Mouse (Mus musculus) neural tube, embryonic 11.5 days (tissue): Measurements from ENCODE around the gene Phyhd1. TPM values are rescaled to one million over a fixed set of nuclear protein-coding genes. Genes with fewer than 3 reads are reported as not detected.

Experiments
- ATAC-seq: fragments of 200-750 bp; cut with Nextera tagmentation; 2 replicates; pipeline ENCODE4 v1.8.0; 2017; ENCODE audit warnings: moderate number of reproducible peaks, mild to moderate bottlenecking, moderate TSS enrichment, moderate library complexity; ENCODE audit not compliant: insufficient read depth, low FRiP score, low TSS enrichment
- DNase-seq: peaks from one replicate; pipeline ENCODE4 v3.0.0-alpha.2; 2015; ENCODE audit warnings: low spot score
- H3K27ac ChIP-seq: fragments of 300-500 bp; sonication (generic); 2 replicates; pipeline ENCODE4 v1.5.1; 2014; ENCODE audit warnings: low read depth, mild to moderate bottlenecking, low read length
- H3K27me3 ChIP-seq: fragments of 300-500 bp; sonication (generic); 2 replicates; pipeline ENCODE4 v1.6.1; 2014; ENCODE audit warnings: mild to moderate bottlenecking, low read length, mixed read lengths; ENCODE audit not compliant: control insufficient read depth, insufficient read depth
- H3K36me3 ChIP-seq: fragments of 300-500 bp; sonication (generic); 2 replicates; pipeline ENCODE4 v1.6.1; 2014; ENCODE audit warnings: mild to moderate bottlenecking, low read length, moderate library complexity, mixed read lengths; ENCODE audit not compliant: control insufficient read depth, insufficient read depth
- H3K4me1 ChIP-seq: fragments of 300-500 bp; sonication (generic); 2 replicates; pipeline ENCODE4 v1.6.1; 2014; ENCODE audit warnings: low read length, mixed read lengths; ENCODE audit not compliant: control insufficient read depth, insufficient read depth
- H3K4me2 ChIP-seq: fragments of 300-500 bp; sonication (generic); 2 replicates; pipeline ENCODE4 v1.6.1; 2014; ENCODE audit warnings: low read depth, mild to moderate bottlenecking, moderate library complexity
- H3K4me3 ChIP-seq: fragments of 300-500 bp; sonication (generic); 2 replicates; pipeline ENCODE4 v1.5.1; 2014; ENCODE audit warnings: low read depth, low read length
- H3K9ac ChIP-seq: fragments of 300-500 bp; sonication (generic); 2 replicates; pipeline ENCODE4 v1.6.1; 2014; ENCODE audit warnings: mild to moderate bottlenecking, low read length
- H3K9me3 ChIP-seq: fragments of 300-500 bp; sonication (generic); 2 replicates; pipeline ENCODE4 v1.6.1; 2016; ENCODE audit warnings: low read length; ENCODE audit not compliant: control insufficient read depth
- WGBS: fragments of 180-500 bp; shearing (Covaris S2); extraction: QIAGEN DNeasy Blood & Tissue Kit; methylation state at CpG from one replicate; pipeline ENCODE4 v1.1.7; 2014; 5-methylcytosine and 5-hydroxymethylcytosine counted together
- polyA plus RNA-seq: library from polyadenylated mRNA; unstranded; fragments of >200 nt; fragmentation: Nextera tagmentation; extraction: Ambion mirVana; gene quantifications from 2 replicates; pipeline ENCODE4 v1.2.1, GENCODE M21; 2014

The Phyhd1 gene
- polyA plus RNA-seq, 1 experiment from 2014 or later, result 2.3 TPM

- Histone ChIP-seq H3K4me1 (no peaks in the 10 kb centered on the region), H3K9me3 (no peaks in the 10 kb centered on the region), H3K27ac (no peak overlapping the region), H3K36me3 (peaks cover 32% of the 10 kb centered on the region), H3K9ac (no peak overlapping the region), H3K27me3 (no peaks in the 10 kb centered on the region), H3K4me3 (no peak overlapping the region), H3K4me2 (no peak overlapping the region)
- ATAC-seq (no peak), DNase-seq (no peak)
- WGBS, result 96% methylated on average over 4 of the region's 4 CpGs
Measured at GRCm38 (mm10) chr2:30316136-30316535, 50.1 kb downstream of the Phyhd1 start.

GRCm38 (mm10) chr2:30316955-30317354 is 51.0 kb downstream of the Phyhd1 start:
- Histone ChIP-seq H3K4me3 (no peak overlapping the region), H3K9ac (no peak overlapping the region), H3K36me3 (peaks cover 37% of the 10 kb centered on the region), H3K9me3 (no peaks in the 10 kb centered on the region), H3K27ac (no peak overlapping the region), H3K27me3 (no peaks in the 10 kb centered on the region), H3K4me2 (no peak overlapping the region), H3K4me1 (no peaks in the 10 kb centered on the region)
- ATAC-seq (no peak), DNase-seq (no peak)
- WGBS, result 95% methylated on average over 5 of the region's 5 CpGs

DNA sequence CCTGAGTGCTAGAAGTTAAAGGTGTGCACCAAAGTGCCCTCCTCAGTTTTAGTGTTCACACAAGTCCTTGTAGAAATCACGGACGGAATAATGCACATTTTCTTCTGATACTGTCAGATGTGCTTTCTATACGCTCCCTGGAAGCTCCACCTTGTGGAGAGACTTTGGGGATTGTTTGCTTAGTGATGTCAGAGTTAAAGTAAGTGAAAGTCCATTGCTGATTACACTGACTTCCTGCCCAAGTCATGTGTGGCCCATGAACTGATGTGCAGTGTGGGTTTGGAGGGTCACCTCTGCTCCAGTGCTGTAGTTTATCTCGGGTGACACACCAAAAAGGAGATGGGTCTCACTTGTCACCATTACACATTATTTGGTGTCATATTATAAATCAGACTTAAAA is 53.3 kb downstream of the Phyhd1 start:
- Histone ChIP-seq H3K27me3 (no peaks in the 10 kb centered on the region), H3K4me3 (no peak overlapping the region), H3K9me3 (no peaks in the 10 kb centered on the region), H3K36me3 (peaks cover 41% of the 10 kb centered on the region), H3K27ac (no peak overlapping the region), H3K4me1 (no peaks in the 10 kb centered on the region), H3K9ac (no peak overlapping the region), H3K4me2 (no peak overlapping the region)
- 90% methylated on average over 4 of the region's 4 CpGs for WGBS
- ATAC-seq (no peak), DNase-seq (no peak)

GRCm38 (mm10) chr2:30323111-30323510 is 57.1 kb downstream of the Phyhd1 start:
- Histone ChIP-seq H3K4me1 (no peaks in the 10 kb centered on the region), H3K27ac (no peak overlapping the region), H3K9me3 (no peaks in the 10 kb centered on the region), H3K4me3 (no peak overlapping the region), H3K36me3 (peaks cover 36% of the 10 kb centered on the region), H3K27me3 (no peaks in the 10 kb centered on the region), H3K9ac (no peak overlapping the region), H3K4me2 (no peak overlapping the region)
- ATAC-seq, result no peak
- 89% methylated on average over 7 of the region's 7 CpGs for WGBS
- no peak for DNase-seq

DNA sequence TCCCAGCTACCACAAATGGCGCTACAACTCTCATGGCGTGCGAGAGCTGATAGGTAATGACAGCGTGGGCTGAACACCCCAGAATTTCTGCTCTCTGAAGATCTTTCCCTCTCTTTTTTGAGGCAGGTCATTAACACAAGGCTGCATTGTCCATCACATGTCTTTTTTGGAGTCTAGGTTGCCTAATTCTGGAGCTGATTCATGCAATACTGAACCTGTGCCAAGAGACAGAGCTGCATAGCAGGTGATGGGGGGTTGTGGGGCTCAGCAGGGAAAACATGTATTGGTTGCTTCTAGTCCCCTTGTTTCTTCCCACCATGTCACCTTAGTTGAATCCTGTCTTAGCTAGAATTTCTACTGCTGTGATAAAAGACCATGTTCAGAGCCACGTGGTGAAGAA is 59.3 kb downstream of the Phyhd1 start:
- no peak for ATAC-seq
- DNase-seq, result no peak
- Histone ChIP-seq H3K36me3 (peaks cover 43% of the 10 kb centered on the region), H3K27ac (no peak overlapping the region), H3K9ac (no peak overlapping the region), H3K9me3 (no peaks in the 10 kb centered on the region), H3K4me1 (no peaks in the 10 kb centered on the region), H3K4me2 (no peak overlapping the region), H3K4me3 (no peak overlapping the region), H3K27me3 (no peaks in the 10 kb centered on the region)
- WGBS, result 94% methylated on average over 5 of the region's 5 CpGs

DNA sequence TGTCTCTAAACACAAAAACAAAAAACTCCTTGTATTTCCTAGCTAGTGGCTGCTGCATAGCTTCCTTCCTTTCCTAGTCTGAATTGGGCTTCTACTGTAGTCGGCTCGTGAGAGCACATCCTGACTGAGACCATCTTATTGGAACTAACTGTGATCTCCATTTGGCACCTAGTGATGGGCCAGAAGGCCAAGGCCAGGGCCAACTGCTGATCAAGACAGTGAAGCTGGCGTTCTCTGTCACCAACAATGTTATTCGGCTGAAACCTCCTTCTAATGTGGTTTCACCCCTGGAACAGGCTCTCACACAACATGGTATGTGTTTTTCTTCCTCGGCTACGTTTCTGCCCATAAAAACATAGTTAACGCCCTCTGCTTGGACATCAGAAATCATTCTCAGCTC is 61.3 kb downstream of the Phyhd1 start:
- 93% methylated on average over 7 of the region's 7 CpGs for WGBS
- ATAC-seq (no peak), DNase-seq (no peak)
- no peaks in the 10 kb centered on the region for H3K4me1 ChIP-seq
- H3K9ac ChIP-seq, result no peak overlapping the region
- no peaks in the 10 kb centered on the region for H3K27me3 ChIP-seq
- H3K36me3 ChIP-seq, result peaks cover 36% of the 10 kb centered on the region
- H3K9me3 ChIP-seq, result no peaks in the 10 kb centered on the region
- no peak overlapping the region for H3K27ac ChIP-seq
- H3K4me3 ChIP-seq, result no peak overlapping the region
- H3K4me2 ChIP-seq, result no peak overlapping the region

- H3K27ac ChIP-seq, result no peak overlapping the region
- no peaks in the 10 kb centered on the region for H3K4me1 ChIP-seq
- H3K27me3 ChIP-seq, result no peaks in the 10 kb centered on the region
- ATAC-seq, result no peak
- no peak overlapping the region for H3K9ac ChIP-seq
- H3K4me2 ChIP-seq, result no peak overlapping the region
- H3K9me3 ChIP-seq, result no peaks in the 10 kb centered on the region
- DNase-seq, result no peak
- H3K36me3 ChIP-seq, result peaks cover 34% of the 10 kb centered on the region
- 94% methylated on average over 3 of the region's 3 CpGs for WGBS
- H3K4me3 ChIP-seq, result no peak overlapping the region
Measured at GRCm38 (mm10) chr2:30328791-30329190, 62.8 kb downstream of the Phyhd1 start.

Other genes with a start within 250 kb of the Phyhd1 start
- 29.3 and 30.6 TPM in 2 replicates for gene Wdr34, start 217.3 kb upstream of the Phyhd1 start, polyA plus RNA-seq
- 647 and 654 TPM in 2 replicates for gene Set, start 208.8 kb upstream of the Phyhd1 start, polyA plus RNA-seq
- 6.7 and 7.0 TPM in 2 replicates for gene Pkn3, start 188.5 kb upstream of the Phyhd1 start, polyA plus RNA-seq
- gene Zdhhc12, start 172.6 kb upstream of the Phyhd1 start, polyA plus RNA-seq, result 28.3 and 31.1 TPM in 2 replicates
- gene Zer1, start 141.6 kb upstream of the Phyhd1 start, polyA plus RNA-seq, result 5.4 and 5.9 TPM in 2 replicates
- gene Tbc1d13, start 132.5 kb upstream of the Phyhd1 start, polyA plus RNA-seq, result 12.4 and 15.3 TPM in 2 replicates
- gene Endog, start 94.7 kb upstream of the Phyhd1 start, polyA plus RNA-seq, result 14.6 and 15.2 TPM in 2 replicates
- 70.8 and 75.2 TPM in 2 replicates for gene Spout1, start 87.7 kb upstream of the Phyhd1 start, polyA plus RNA-seq
- 10.5 and 12.0 TPM in 2 replicates for gene Kyat1, start 60.4 kb upstream of the Phyhd1 start, polyA plus RNA-seq
- 46.6 and 49.7 TPM in 2 replicates for gene Lrrc8a, start 28.5 kb upstream of the Phyhd1 start, polyA plus RNA-seq
- 0.17 TPM in 1 of 2 replicates, not detected in the other for gene Gm28035, start 25.6 kb upstream of the Phyhd1 start, polyA plus RNA-seq
- gene Gm28038, start 14.8 kb downstream of the Phyhd1 start, polyA plus RNA-seq, result not detected in 2 replicates
- 23.9 and 27.9 TPM in 2 replicates for gene Dolk, start 20.1 kb downstream of the Phyhd1 start, polyA plus RNA-seq
- 57.3 and 60.0 TPM in 2 replicates for gene Nup188, start 20.2 kb downstream of the Phyhd1 start, polyA plus RNA-seq
- gene Sh3glb2, start 93.1 kb downstream of the Phyhd1 start, polyA plus RNA-seq, result 58.2 and 61.6 TPM in 2 replicates
- 23.2 and 27.5 TPM in 2 replicates for gene Miga2, start 98.0 kb downstream of the Phyhd1 start, polyA plus RNA-seq
- gene Dolpp1, start 126.1 kb downstream of the Phyhd1 start, polyA plus RNA-seq, result 48.6 and 51.1 TPM in 2 replicates
- 27.4 and 29.1 TPM in 2 replicates for gene Crat, start 149.6 kb downstream of the Phyhd1 start, polyA plus RNA-seq
- gene Ptpa, start 149.8 kb downstream of the Phyhd1 start, polyA plus RNA-seq, result 63.2 and 64.2 TPM in 2 replicates
- gene Ier5l, start 208.0 kb downstream of the Phyhd1 start, polyA plus RNA-seq, result 10.5 and 11.9 TPM in 2 replicates